Mouse (Mus musculus): ENCODE measurements around the gene Cavin1.
A peak's percentile ranks its signal among the peaks of the same experiment; 100 is the strongest.
"Not testable (repeated sequence)": the region's sequence is repeated elsewhere in the genome, so short reads cannot be mapped to it uniquely, and the experiment has no call there.

The Cavin1 gene

GRCm38 (mm10) chr11:100970557-100970937 lies at the start of gene Cavin1:
TSS of gene Cavin1 (minus strand) at chr11:100970887.
- DNase-seq (ENCODE audit: low spot score in 2 of 2): peak; percentile 59 to 75

GRCm38 (mm10) chr11:101011641-101012040 lies 41.0 kb upstream of the Cavin1 start:
- DNase-seq (ENCODE audit: low spot score in 2 of 2): no peak

- peak in 1 of 2 experiments; percentile 44 for DNase-seq (ENCODE audit: low spot score in 2 of 2)
Observed at GRCm38 (mm10) chr11:101009888-101010784, 39.4 kb upstream of the Cavin1 start.

- peak; percentile 98 to 99 for DNase-seq (ENCODE audit: low spot score in 2 of 2)
Observed at GRCm38 (mm10) chr11:101009046-101009887, 38.6 kb upstream of the Cavin1 start, which contains the start of gene Atp6v0a1. TSS of gene Atp6v0a1 (plus strand) at chr11:101009452.

GRCm38 (mm10) chr11:101008206-101009045 lies 37.7 kb upstream of the Cavin1 start:
- peak in 1 of 2 experiments; percentile 42 for DNase-seq (ENCODE audit: low spot score in 2 of 2)

- DNase-seq (ENCODE audit: low spot score in 2 of 2): no peak
Observed at GRCm38 (mm10) chr11:101003025-101003685, 32.5 kb upstream of the Cavin1 start.

- not testable (repeated sequence) for DNase-seq (ENCODE audit: low spot score in 2 of 2)
Observed at GRCm38 (mm10) chr11:101001875-101002552, 31.3 kb upstream of the Cavin1 start.

GRCm38 (mm10) chr11:100999254-100999653 lies 28.6 kb upstream of the Cavin1 start:
- no peak for DNase-seq (ENCODE audit: low spot score in 2 of 2)

- DNase-seq (ENCODE audit: low spot score in 2 of 2): no peak
Observed at GRCm38 (mm10) chr11:100998836-100999235, 28.1 kb upstream of the Cavin1 start.

GRCm38 (mm10) chr11:100996501-100996900 lies 25.8 kb upstream of the Cavin1 start:
- DNase-seq (ENCODE audit: low spot score in 2 of 2): no peak

GRCm38 (mm10) chr11:100994655-100995054 lies 24.0 kb upstream of the Cavin1 start:
- DNase-seq (ENCODE audit: low spot score in 2 of 2): no peak

- DNase-seq (ENCODE audit: low spot score in 2 of 2): no peak
Observed at GRCm38 (mm10) chr11:100994233-100994632, 23.5 kb upstream of the Cavin1 start.

- no peak for DNase-seq (ENCODE audit: low spot score in 2 of 2)
Observed at GRCm38 (mm10) chr11:100993437-100993836, 22.8 kb upstream of the Cavin1 start.

- DNase-seq (ENCODE audit: low spot score in 2 of 2): no peak
Observed at GRCm38 (mm10) chr11:100991027-100991534, 20.4 kb upstream of the Cavin1 start.

GRCm38 (mm10) chr11:100989666-100990065 lies 19.0 kb upstream of the Cavin1 start:
- DNase-seq (ENCODE audit: low spot score in 2 of 2): no peak

- DNase-seq (ENCODE audit: low spot score in 2 of 2): no peak
Observed at GRCm38 (mm10) chr11:100988674-100989073, 18.0 kb upstream of the Cavin1 start.

- no peak for DNase-seq (ENCODE audit: low spot score in 2 of 2)
Observed at GRCm38 (mm10) chr11:100985607-100986006, 14.9 kb upstream of the Cavin1 start.

GRCm38 (mm10) chr11:100983778-100984131 lies 13.1 kb upstream of the Cavin1 start:
- no peak for DNase-seq (ENCODE audit: low spot score in 2 of 2)

- DNase-seq (ENCODE audit: low spot score in 2 of 2): peak; percentile 77 to 94
Observed at GRCm38 (mm10) chr11:100983125-100983777, 12.6 kb upstream of the Cavin1 start.

GRCm38 (mm10) chr11:100982087-100982486 lies 11.4 kb upstream of the Cavin1 start:
- DNase-seq (ENCODE audit: low spot score in 2 of 2): no peak

All from spleen, postnatal 4 days (tissue).